Mouse (Mus musculus): ENCODE measurements around the gene Fkbp10. TPM values are rescaled to one million over a fixed set of nuclear protein-coding genes. Genes with fewer than 3 reads are reported as not detected.

The Fkbp10 gene
- polyA plus RNA-seq, 1 experiment, result 8.0 TPM

DNA sequence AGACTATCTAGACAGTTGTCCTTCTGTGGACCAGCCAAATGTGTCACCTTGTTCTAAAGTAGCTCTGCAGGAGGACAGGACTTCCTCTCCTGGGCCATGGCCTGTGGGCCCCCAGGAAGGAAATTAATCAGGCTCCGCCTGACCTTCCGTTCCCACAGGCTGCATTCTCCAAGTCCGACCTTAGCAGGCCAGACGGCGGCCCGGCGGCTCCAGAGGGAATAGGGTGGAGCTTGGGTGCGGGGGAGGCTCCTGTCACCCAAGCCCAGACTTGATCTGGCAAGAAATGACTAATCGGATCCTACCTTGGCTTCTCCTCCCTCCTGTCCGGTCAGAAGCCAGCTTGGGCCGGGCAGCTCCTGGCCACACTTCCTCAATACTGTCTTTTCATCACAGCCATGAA lies 20.3 kb upstream of the Fkbp10 start:
- Histone ChIP-seq H3K27ac (ENCODE audit: insufficient read depth, low read length) (peak overlapping the region; percentile 82), H3K4me3 (replicated peaks; ENCODE audit: insufficient read depth, low read depth, low read length) (peak overlapping the region; percentile 83), H3K27me3 (ENCODE audit: control insufficient read depth, insufficient read depth, low read length) (no peaks in the 10 kb centered on the region), H3K4me1 (ENCODE audit: control insufficient read depth, insufficient read depth, low read length) (peaks cover 36% of the 10 kb centered on the region)
- peak; percentile 85 to 94 for DNase-seq
- 0 out of 2 replicates have a peak, but pooled peaks have one; percentile 21 for TF ChIP-seq POLR2A (IDR thresholded peaks at IDR 0.05; ENCODE audit: borderline replicate concordance, insufficient read depth, low read length)
- TF ChIP-seq CTCF (IDR thresholded peaks at IDR 0.05; ENCODE audit: borderline replicate concordance, insufficient read depth, low read depth, low read length), result no peak
- WGBS, result 9% methylated on average over 11 of the region's 11 CpGs

DNA sequence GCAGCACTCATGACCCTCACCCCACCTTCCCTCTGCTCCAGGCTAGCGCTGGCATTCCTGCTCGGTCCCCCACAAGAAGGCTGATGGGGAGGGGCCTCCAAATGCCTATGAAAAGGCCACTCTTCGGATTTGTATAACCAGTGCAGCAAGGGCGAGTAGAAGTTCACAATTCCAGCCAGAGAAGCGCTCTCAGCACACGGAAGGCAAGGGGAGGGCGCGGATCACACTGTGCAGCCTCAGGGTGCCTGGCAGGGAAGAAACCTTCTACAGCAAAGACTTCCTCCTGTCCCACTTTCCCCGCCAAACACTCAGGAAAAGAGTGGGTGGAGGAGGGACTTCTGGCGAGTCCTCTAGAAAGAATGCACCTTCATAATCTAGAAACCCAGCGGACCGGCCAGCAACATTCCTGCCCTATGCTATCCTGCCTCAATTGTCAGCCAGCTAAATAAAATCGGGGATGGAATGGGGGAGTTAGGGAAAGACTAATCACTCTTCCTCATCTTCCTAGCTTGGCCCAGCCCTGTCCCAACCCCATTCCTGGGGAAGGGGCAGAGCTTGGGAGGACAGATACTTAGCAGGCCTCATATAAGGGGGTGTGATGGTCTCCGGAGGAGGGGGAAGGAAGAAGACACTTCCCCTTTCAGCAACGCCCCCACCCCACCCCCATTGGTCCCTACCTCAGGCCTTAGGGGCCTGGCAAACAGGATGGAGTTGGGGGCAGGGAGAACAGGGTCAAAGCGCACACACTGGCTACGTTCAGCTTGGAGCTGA lies 19.5 kb upstream of the Fkbp10 start:
- peak; percentile 80 to 86 for DNase-seq
- H3K4me1 ChIP-seq (ENCODE audit: control insufficient read depth, insufficient read depth, low read length), result peaks cover 28% of the 10 kb centered on the region
- H3K27me3 ChIP-seq (ENCODE audit: control insufficient read depth, insufficient read depth, low read length), result no peaks in the 10 kb centered on the region
- TF ChIP-seq CTCF (IDR thresholded peaks at IDR 0.05; ENCODE audit: borderline replicate concordance, insufficient read depth, low read depth, low read length) (no peak), POLR2A (IDR thresholded peaks at IDR 0.05; ENCODE audit: borderline replicate concordance, insufficient read depth, low read length) (no peak; the same call in 1 of the 2 replicates)
- peak overlapping the region; percentile 83 for H3K4me3 ChIP-seq (replicated peaks; ENCODE audit: insufficient read depth, low read depth, low read length)
- 4% methylated on average over 17 of the region's 17 CpGs for WGBS
- peak overlapping the region; percentile 82 for H3K27ac ChIP-seq (ENCODE audit: insufficient read depth, low read length)

DNA sequence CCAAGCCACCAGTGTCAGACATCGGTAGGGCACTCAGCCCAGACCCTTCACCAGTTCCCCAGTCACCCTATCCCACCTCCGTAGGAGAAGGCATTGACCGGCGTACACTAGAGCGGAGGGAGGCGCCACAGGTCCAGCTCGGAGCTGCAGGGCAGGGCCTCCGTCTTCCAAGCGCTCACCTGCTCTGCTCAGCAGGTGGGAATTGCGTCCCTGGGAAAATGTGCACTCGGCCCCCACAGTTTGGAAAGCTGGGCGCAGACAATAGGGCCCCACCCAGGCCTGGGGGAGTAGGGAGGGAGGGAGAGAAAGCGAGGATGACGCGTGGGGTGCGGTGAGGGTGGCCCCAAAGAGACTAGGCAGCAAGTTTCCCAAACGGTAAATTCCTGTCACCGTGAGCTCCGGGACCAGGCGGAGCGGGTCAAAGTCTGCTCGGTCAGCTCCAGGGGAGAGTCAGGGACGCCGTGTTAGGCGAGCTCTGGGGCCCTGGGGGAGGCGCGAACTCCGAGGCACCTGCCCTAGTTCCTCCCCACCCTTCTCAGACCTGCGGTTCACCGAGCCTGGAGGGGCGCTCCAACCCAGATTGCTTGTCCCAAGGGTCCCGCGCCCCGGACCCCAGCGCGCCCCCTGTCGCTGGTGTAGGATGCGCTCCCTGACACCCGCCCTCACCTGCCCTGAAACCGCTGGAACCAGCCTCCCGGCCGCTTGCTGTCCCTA lies 18.5 kb upstream of the Fkbp10 start:
- under 1% methylated on average over 42 of the region's 42 CpGs for WGBS
- H3K27ac ChIP-seq (ENCODE audit: insufficient read depth, low read length), result peak overlapping the region; percentile 82
- 0 out of 2 replicates have a peak, but pooled peaks have one; percentile 22 for TF ChIP-seq POLR2A (IDR thresholded peaks at IDR 0.05; ENCODE audit: borderline replicate concordance, insufficient read depth, low read length)
- no peak for TF ChIP-seq CTCF (IDR thresholded peaks at IDR 0.05; ENCODE audit: borderline replicate concordance, insufficient read depth, low read depth, low read length)
- H3K4me1 ChIP-seq (ENCODE audit: control insufficient read depth, insufficient read depth, low read length), result peaks cover 24% of the 10 kb centered on the region
- H3K27me3 ChIP-seq (ENCODE audit: control insufficient read depth, insufficient read depth, low read length), result no peaks in the 10 kb centered on the region
- DNase-seq, result peak; percentile 80 to 85
- peak overlapping the region; percentile 83 for H3K4me3 ChIP-seq (replicated peaks; ENCODE audit: insufficient read depth, low read depth, low read length)

DNA sequence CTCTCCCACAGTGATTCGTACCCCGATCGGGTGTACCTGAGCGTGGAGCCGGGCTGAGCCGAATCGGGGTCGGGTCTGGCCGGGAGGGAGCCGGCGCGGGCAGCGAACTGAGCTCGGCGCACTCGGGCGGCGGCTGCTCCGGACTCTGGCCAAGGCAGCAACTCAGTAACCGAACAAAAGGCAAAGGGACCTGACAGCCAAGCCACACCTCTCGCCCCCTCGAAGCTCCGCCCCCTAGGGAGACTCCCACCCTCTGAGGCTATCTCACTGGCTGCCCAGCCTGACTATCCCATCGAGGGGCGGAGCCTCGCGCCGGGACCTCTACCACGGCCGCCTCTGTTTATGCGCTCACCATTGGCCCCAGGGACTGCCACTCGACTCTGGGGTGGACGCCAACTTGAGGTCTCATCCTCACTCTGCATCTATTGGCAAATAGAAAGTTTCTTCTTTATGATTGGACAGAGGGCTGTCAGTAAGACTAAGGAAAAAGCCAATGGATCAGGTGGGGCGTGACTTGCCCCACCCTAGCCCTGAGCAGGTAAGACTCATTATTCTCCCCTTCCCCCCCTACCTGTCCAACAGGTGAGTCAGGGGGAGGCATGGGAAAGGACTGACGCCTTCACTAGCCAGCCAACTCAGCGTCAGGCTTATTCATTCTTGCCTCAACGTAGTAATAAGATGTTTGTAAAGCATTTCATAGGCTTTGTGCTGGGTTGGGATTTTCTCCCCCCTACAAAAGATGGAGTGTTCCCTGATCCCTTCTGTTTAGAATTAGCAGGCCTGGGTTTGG lies 17.7 kb upstream of the Fkbp10 start, which contains the start of gene Jup:
Jup (minus strand) TSS at position 164 of the 790 bp plus-strand sequence.
- Histone ChIP-seq H3K27ac (ENCODE audit: insufficient read depth, low read length) (peak within 1 kb of the TSS; percentile 82), H3K4me3 (replicated peaks; ENCODE audit: insufficient read depth, low read depth, low read length) (peak within 1 kb of the TSS; percentile 83), H3K27me3 (ENCODE audit: control insufficient read depth, insufficient read depth, low read length) (no peaks in the 10 kb centered on the region), H3K4me1 (ENCODE audit: control insufficient read depth, insufficient read depth, low read length) (peaks cover 19% of the 10 kb centered on the region)
- TF ChIP-seq CTCF (IDR thresholded peaks at IDR 0.05; ENCODE audit: borderline replicate concordance, insufficient read depth, low read depth, low read length) (no peak), POLR2A (IDR thresholded peaks at IDR 0.05; ENCODE audit: borderline replicate concordance, insufficient read depth, low read length) (peak; percentile 96)
- peak; percentile 100 for DNase-seq
- under 1% methylated on average over 37 of the region's 37 CpGs for WGBS

DNA sequence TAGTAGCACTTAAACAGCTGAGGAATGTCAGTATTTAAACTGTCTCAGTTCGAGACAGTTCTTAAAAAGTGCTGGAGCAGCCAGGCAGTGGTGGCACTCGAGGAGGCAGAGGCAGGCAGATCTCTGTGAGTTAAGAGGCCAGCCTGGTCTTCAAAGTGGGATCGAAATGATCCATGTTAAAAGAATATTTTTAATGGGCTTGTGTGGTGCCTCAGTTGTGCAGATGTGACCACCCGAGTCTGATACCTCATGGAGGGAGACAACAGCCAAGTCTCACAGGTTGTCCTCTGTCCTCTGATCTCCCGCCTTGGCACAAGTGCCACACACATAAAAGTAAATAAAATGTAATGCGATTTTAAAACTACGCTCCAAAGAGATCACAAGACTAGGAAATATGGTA lies 17.0 kb upstream of the Fkbp10 start:
- no peak overlapping the region for H3K27ac ChIP-seq (ENCODE audit: insufficient read depth, low read length)
- no peak for DNase-seq
- H3K4me3 ChIP-seq (replicated peaks; ENCODE audit: insufficient read depth, low read depth, low read length), result no peak overlapping the region
- WGBS, result 93% methylated on average over 7 of the region's 7 CpGs
- peaks cover 13% of the 10 kb centered on the region for H3K4me1 ChIP-seq (ENCODE audit: control insufficient read depth, insufficient read depth, low read length)
- TF ChIP-seq CTCF (IDR thresholded peaks at IDR 0.05; ENCODE audit: borderline replicate concordance, insufficient read depth, low read depth, low read length) (no peak), POLR2A (IDR thresholded peaks at IDR 0.05; ENCODE audit: borderline replicate concordance, insufficient read depth, low read length) (no peak)
- H3K27me3 ChIP-seq (ENCODE audit: control insufficient read depth, insufficient read depth, low read length), result no peaks in the 10 kb centered on the region

DNA sequence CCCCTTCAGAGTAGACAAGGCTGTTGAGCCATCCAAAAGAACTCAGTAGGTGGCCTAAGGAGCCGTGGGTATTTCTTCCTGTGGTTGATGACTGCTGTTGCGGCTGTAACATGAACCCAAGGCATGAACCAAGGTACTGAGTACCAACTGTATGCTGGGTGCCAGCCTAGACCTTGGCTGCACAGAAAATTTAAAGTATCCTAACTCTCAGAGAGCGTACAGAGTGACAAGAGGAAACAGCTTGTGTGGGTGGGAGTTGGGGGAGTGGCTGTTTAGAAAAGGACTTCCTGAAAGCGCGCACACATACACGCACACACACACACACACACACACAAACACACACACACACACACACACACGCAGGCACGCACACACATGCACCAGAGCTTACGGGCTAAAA lies 16.2 kb upstream of the Fkbp10 start:
- TF ChIP-seq POLR2A (IDR thresholded peaks at IDR 0.05; ENCODE audit: borderline replicate concordance, insufficient read depth, low read length), result no peak
- TF ChIP-seq CTCF (IDR thresholded peaks at IDR 0.05; ENCODE audit: borderline replicate concordance, insufficient read depth, low read depth, low read length), result no peak
- Histone ChIP-seq H3K27ac (ENCODE audit: insufficient read depth, low read length) (no peak overlapping the region), H3K27me3 (ENCODE audit: control insufficient read depth, insufficient read depth, low read length) (no peaks in the 10 kb centered on the region), H3K4me3 (replicated peaks; ENCODE audit: insufficient read depth, low read depth, low read length) (no peak overlapping the region), H3K4me1 (ENCODE audit: control insufficient read depth, insufficient read depth, low read length) (peaks cover 8% of the 10 kb centered on the region)
- DNase-seq, result no peak
- WGBS, result 84% methylated on average over 9 of the region's 9 CpGs

Measured in cerebellum, adult 2 months (tissue).